Mouse (Mus musculus) right cerebral cortex, postnatal 36 days (tissue): ENCODE data around the gene Elfn2.

ENCODE experiments used
- DNase-seq, 2 experiments: peaks; one replicate each; pipeline ENCODE4 v3.0.0; 2022; ENCODE audit warnings: low spot score in 2 of 2, mixed read lengths in 1 of 2

The Elfn2 gene

DNA sequence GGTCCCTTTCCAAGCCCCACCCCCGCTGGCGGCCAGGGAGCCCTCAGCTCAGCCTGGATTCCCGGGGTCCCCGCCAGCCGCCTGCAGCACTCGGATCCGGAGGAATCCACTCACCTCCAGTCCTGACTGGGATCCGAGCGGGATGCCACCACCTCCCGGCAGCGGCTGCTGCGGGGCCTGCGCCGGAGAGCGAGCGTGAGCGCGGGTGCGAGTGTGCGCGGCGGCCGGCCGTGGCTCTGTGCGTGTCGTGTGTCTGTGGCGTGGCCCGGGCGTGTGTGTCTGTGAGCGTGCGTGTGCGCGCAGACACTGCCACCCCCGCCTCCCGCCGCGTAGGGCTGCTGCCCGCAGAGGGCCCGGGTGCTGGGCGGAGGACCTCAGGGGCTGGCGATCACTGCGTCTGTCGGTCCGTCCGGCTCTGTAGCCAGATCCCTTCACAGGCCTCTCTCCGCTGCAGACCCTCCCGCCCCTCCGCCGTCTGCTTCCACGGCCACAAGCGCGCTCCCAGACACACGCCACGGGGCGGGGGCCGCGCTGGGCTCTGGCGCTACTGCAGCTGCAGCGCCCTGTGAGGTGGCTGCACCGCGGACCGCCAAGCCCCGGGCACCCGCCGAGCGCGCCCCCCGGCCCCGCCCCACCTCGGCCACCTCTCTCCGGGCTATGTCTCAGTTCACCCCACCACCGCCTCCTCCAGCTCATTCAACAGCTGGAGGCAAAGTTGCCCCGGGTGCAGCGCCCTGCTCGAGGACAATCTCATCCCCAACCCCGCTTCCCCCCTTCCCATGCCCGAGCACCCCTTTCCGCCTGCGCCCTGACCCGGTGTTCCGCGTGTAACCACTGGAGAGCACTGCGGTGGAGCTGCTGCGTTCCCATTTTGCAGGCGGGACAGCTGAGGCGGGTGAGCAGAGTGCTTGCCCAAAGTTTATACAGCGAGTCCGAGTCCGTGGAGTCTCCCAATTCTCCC, at the start of gene Elfn2:
Gene Elfn2, minus strand, starts transcription at position 482 of the 961 bp plus-strand sequence.
- DNase-seq = peak; percentile 62 to 68

DNA sequence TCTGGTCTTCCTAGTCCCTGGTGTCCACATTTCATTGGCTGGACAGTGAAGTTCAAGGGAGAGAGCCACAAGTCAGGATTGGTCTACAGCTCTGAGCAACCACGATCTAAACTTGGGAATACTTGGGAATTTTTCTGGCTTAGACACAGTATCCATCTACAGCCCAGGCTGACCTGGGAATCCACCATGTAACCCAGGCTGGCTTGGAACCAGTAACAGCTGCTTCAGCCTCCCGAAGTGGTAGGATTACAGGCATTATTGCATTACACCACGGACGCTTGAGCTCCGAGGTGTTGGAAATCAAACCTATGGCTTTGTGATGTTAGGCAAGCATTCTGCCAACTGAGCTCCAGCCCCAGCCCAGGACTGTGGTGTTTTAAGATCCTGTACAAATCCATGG, 45.1 kb upstream of the Elfn2 start:
- DNase-seq = no peak

DNA sequence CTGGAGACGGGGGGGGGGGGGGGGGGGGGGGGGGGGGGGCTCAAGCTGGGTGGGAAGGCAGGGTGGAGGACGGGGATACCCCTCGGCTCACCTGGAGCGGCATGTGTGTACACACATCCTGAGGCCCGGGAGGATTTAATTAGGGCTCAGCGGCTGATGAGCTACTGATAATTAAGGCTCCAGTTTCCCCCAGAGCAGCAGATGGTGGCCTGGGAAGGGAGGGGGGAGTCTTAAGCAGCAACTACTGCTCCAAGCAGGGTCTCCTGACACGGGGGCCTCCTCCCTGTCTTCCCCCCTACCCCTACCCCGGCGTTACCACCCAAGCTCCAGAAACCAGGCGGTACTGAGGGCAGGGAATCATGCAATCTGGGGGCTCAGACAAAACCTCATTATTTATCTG, 44.6 kb upstream of the Elfn2 start:
- no peak for DNase-seq

DNA sequence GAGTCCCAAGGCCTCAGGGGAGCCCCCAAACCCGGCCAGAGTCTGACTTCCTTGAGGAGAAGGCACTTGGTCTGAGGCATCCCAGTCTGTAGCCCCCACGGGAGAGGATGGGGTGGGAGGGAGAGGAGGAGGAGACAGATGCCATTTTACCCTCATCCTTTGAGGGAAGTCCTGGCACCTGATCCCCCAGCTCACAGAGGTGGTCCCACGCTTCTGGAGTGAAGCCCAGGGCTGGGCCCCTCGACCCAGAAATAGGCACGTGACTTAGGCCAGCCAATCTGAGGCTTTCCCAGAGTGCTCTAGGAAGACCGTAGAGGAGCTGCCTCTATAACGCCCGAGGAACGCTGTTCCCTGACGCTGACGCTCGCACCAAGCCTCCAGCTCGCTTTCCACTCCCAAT, 42.5 kb upstream of the Elfn2 start:
- no peak for DNase-seq

DNA sequence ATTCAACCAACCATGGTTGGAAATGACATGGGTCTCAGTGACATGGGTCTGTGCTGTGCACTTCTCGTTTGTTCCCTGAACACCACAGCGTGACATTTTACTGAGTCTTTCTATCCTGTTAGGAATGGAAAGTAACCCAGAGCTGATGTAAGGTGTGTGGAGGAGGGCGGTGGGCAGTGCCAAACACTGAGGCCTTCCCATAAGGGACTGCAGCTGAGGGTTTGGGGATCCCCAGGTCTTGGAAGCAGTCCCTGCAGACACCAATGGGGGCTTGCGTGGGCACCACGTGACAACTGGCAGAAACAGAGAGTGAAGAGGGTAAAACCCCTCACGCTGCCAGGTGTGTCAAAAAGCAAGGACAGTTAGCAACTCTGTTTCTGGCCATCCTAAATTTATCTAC, 39.6 kb upstream of the Elfn2 start:
- DNase-seq = no peak

DNA sequence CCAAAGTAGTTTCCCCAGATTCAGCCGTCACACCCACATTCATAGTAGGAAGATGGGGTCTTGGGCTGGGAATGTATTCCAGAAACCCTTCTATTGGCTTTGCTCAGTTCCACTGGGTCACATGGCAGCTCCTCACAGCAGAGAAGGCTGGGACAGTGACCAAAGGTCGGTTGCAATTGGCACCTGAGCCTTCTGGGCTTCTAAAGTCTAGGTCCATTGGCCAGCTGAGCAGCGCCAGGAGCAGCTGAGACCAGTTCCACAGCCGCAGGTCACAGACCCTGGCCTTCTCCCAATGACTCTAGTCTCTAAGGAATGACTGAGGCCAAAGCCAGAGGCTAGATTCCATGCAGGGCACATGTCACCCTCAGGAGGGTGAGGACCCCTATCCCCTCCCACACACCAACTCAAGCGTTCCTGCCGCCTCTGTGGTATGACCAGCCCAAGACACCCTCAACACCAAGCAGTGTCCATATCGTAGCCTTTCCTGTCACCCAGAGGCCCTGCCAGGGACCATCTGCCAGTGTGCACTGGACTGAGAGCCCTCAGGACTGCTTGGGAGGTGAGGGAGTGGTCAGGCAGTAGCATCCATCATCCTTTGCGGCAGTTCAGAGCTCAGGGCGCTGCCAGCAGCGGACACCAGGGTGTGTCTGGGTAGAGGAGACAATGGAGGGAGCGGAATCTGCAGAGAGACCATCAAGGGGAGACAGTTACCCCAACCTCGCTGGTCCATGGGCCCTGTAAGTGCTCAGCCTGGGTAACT, 37.6 kb upstream of the Elfn2 start:
- no peak for DNase-seq

DNA sequence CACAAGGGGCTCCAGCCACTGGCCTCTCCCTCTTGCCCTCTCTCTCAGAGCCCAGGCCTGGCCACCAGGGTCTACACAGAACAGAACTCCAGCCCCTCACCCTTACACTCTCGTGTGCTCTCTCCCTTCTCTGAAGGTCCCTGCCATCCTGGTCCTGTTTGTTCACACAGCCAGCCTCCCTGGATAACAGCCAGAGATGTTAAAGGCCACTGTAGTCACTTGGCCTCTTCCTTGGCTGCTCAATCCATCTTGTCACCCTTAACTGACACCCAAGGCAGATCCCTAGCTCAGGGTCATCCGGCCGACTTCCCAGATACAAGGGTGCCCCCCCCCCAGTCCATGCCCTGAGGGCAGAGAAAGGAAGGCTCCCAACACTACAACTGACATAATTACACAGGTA, 36.7 kb upstream of the Elfn2 start:
- DNase-seq = no peak

DNA sequence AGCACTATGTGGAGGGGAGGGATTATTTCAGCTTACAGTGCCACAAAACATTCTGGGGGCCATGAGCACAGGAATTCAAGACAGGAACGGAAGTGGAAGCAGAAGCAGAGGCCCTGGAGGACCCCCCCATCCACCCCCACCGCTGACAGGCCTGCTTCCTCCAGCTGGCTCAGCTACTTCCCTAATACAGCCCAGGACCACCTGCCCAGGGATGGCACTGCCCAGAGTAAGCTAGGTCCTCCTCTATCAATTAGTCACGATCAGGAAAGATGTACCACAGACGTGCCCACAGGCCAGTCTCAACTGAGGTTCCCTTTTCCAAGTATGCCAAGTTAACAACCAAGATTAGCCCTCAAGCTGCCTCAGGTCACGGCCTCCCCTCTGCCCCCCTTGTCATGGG, 35.6 kb upstream of the Elfn2 start:
- DNase-seq = no peak

DNA sequence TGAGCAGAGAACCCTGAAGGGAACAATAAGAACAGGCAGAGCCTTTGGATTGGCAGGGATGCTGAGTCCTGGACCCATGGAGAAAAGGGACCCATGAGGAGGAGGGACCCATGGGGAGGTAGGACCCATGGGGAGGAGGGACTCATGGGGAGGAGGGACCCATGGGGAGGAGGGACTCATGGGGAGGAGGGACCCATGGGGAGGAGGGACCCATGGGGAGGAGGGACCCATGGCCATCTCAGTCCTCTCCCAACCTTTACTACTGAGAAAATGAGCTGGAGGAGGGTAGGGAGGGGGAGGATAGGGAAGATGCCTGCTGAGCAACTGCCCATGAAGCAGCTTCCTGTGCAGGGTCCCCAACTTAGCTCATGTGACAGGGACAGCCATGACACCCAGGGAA, 34.4 kb upstream of the Elfn2 start:
- no peak for DNase-seq

DNA sequence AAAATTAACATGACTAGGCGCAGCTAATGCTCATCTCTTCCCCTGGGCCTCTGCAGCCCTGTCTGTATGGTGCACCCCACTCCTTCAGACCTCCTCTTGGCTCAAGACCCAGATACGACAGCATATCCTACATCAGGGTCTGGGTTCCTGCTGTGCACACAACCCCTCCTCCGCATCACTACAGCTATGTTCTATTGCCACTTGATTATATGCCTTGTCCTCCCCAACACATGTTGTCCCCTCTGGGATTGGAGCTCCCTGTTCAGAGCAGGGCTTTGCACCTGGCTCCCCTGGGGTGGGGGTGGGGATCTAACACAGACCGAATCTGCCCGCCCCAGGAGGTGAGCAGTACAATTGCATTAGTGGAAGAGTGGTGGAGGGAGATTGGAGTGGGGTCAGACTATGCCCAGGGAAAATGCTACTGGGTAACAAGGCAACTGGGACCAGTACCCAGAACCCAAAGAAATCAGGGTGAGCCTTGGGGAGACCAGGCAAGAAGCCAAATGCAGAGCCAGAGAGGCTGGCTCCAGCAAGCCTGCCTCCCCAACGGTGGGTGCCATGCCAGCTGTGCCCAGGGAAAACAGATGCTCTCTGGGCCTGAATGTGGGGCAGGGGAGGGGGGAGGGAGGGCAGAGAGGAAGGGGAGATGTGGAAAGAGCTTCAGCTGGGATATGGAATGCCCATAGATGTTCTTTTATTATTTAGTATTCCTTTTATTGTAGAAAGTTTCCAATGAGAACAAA, 32.2 kb upstream of the Elfn2 start:
- DNase-seq = no peak

DNA sequence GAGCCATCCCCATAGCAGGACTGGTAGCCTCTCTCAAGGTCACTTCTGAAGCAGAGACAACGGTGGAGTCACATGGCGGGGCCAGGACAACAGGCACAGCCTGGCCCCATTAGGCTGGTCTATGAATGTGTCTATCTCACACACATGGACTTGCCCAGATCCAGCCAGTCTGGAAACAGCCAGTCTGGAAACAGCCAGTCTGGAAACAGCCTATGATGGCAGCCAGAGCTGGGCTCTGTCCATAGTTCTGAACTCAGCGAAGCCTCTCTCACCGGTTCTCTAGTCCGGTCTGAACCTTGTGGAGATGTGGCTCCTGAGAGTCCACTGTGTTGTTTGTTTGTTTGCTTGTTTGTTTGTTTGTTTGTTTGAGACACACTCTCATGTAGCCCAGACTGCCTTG, 31.3 kb upstream of the Elfn2 start:
- DNase-seq = no peak

DNA sequence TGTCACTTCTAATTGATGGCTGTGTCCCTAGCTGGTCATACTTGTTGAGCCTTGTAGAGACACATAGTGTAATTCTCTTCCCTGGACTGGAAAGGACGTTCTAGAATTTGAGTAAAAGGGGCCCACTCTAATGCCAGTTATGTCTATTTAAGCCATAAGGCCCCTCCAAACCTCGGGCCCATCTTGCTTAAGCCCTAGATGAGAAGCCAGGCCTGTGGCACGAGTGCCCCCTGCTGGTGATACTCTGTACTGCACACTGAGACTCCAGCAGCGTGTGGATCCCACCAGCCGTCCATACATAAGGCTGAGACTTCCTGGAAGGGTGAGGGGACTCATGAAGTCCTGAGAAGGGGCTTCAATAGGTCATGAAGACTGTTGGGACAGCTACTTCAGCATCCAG, 25.6 kb upstream of the Elfn2 start:
- DNase-seq = peak; percentile 54 to 68

DNA sequence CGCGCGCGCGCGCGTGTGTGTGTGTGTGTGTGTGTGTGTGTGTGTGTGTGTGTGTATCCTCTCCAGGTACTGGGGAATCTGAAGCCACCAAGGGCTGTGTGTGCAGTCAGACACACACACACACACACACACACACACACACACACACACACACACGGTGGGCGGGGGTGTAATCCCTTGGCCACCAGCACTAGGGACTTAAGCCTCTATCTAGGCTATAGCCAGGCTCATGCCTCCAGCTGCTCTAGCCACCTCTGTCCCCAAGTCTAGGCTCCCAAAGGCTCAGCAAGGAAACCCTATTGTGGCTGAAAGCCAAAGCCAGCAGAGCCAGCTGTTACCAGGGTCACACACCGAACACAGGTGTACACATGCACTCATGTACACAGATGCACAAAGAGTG, 24.3 kb upstream of the Elfn2 start:
- DNase-seq = no peak

DNA sequence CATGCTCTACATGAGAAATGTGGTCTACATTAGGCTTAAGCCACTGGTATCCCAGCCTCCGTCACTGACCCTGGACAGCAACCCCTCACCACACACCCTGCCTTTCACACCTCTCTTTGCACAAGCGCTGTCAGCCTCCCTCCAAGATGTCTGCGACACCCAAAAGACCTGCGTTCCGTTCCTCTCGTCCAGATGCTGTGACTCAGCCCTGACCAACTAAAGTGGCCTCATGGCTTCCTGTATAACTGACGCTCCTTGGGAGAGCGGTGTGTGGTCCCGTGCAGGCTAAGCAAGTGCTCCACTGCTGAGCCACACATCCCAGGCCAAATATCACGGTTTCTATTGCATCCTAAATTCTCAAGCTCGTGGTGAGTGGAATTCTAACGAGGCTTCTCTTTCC, 22.1 kb upstream of the Elfn2 start:
- DNase-seq = no peak

DNA sequence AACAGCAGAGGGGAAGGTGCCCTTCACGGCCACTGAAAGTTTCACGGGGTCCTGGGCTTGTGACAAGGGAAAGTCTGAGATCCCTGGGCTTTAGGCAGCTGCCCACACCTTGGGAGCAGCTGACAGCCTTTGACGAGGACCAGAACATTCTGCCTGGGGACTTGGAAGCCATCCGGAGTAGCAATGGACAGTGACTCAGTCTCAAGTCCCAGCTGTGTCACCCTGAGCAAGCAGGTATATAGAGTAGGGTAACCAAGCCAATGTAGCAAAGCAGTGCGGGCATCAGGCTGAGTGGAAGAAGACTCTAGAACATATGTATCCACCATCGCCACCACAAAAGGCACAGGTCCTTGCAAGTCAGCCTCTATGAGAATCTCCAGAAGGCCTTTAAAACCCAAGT, 18.6 kb upstream of the Elfn2 start:
- no peak for DNase-seq

DNA sequence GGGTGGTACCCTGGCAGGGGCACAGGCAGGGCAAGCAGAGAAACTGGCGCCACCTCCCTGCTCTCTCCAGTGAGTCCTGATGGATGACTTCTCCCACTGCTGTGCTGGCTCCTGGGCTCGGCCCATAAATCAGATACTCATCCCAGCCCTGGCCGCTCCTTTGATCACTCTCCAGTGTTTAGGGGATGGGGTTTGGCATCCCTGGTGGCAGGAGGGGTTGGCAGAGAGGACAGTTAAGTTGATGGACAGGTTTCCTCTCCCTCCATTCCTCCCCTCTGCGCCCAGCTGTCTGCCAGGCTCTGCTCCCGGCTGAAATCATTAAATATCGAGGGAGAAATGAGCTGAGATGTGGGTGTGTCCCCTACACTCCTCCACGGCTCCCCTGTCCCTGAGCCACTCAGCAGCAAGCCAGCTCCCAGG, 18.1 kb upstream of the Elfn2 start:
- no peak for DNase-seq

DNA sequence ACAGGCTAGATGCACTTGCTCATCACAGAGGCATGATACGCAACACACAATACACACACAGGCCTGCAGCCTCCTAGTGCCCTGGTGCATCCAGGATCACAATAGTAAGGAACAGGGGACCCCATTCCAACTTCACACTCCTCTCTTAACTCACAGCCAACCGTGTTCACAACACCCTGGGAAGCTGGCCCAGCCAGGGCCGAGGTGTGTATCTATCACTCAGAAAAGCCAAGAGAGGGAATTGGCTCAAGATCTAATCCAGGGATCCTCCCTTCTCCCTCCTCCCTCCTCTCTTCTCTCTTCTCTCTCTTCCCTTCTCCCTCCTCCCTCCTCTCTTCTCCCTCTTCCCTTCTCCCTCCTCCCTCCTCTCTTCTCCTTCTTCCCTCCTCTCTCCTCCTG, 17.6 kb upstream of the Elfn2 start:
- no peak for DNase-seq

DNA sequence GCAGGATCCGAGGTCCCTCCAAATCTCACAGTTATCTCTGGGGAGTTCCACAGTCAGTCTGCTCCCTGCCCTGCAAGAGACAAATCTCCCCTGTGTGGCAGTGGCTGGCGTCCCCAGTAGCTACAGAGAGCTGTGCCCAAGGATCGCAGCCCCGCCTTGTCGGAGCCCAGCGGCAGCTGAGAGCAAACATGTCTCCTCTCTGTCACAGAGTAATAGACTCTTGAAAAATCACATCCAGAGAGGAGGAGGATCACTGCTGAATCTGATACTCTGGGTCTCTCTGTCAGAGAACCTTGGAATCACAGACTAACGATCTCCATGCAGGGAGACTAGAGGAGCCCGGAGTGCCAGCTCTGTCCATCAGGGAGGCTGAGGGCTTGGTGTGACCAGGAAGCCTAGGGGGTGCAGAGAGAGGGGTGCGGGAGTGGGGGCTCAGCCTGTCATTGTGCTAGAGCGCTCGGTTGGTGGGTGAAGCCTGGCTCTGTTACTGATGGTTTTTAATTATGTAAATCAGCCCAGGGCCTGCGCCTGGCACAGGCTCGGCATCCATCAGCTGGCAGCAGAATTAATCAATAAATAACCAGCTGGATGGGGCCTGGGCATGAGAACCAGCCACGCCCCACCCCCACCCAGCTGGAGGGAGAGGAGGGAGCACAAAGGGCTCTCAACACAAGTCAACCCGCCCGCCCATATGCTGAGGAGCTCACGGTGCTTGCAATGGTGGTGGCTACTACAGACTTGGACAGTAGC, 17.0 kb upstream of the Elfn2 start:
- DNase-seq = no peak

DNA sequence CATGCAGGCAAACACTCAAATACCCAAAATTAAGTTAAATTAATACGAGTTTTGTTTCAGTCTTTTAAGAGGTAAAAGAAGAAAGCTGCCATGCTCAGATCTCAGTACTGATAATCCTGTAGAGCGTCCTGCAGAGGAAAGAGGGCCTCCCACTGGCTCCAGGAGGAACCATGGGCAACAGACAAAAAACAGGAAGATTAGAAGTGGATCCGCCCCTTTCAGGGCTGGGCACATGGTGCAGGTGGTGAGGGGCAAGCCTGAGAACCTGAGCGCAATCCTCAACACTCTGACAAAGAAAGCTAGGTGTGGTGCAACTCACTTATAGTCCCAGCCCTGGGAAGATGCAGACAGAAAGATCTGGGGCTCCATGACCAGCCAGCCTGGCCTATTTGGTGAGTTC, 13.3 kb upstream of the Elfn2 start:
- DNase-seq = no peak

DNA sequence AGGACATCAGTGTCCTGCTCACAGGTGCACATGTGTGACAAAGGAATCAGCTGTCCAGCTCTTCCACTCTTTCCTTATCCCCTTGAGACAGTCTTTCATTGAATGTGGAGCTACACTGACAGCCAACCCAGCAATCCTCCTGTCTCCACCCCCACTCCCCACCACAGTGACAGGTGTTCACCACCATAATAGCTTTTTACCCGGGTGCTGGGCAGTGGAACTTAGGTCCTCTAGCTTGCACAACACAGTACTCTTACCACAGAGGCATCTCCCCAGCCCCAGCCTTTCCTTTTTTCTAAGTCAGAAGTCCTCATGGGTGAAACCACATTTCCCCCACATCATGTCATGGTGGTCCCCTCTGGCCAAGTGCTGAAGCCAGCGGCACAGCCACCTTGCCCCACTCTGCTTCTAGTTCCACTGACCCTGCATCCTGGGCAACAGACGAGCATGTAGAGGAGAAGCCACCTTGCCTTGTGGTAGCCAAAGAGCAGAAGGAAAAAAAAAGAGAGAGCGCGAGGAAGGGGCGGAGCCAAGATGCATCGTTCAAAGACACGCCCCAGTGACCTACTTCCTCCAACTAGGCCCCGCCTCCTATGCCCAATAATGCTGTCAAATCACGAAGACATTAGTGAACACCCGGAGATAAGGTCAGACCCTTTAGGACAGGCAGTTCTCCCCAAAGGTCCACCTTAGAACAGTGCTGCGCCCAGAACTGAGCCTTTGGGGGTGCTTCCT, 11.9 kb upstream of the Elfn2 start:
- DNase-seq = no peak

DNA sequence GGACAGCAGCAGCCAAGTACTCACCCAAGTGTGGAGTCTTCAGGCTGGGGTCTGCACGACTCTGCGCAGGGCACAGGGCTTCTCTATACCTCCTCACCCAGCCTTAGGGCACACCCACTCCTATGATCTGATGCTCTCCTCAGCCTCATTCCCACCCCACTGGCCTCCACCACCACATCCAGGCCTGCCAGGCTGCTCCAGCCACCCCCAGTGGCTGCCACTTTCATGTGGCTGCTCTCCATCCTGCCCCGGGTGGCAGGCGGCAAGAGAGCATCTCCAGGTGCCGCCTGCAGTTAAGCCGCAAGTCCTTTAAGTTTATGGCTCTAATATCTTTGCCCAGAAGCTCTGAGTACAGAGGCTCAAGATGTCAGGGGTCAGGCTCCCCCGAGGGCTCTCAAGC, 8.1 kb upstream of the Elfn2 start:
- DNase-seq = no peak
